Mouse (Mus musculus) retina, adult 2 months (tissue): ENCODE measurements around the gene Taar7d.
"Not testable (repeated sequence)": the region's sequence is repeated elsewhere in the genome, so short reads cannot be mapped to it uniquely, and the experiment has no call there.

Source experiments
- DNase-seq: peaks from one replicate; pipeline ENCODE4 v3.0.0-alpha.2; 2012; ENCODE audit warnings: low read depth, low spot score

Taar7d gene

DNA sequence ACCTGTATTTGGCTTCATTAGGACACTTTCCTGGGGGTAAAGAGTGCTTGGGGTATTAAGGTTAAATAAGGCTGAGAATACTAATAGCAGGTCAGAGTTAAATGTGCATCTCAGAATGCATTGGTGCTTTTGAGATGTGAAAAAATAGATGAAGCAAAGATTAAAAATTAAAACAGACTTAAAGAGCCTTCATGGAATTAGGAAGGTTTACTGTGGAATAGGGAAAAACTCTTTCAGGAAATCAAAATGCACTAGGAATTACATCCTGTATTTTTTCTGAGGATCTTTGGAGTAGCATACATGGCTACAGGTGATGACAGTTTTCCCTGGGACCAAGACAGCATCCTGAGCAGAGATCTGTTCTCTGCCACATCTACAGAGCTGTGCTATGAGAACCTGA is at the start of gene Taar7d:
Gene Taar7d, plus strand, starts transcription at position 301 of the 400 bp plus-strand sequence.
- no peak for DNase-seq

DNA sequence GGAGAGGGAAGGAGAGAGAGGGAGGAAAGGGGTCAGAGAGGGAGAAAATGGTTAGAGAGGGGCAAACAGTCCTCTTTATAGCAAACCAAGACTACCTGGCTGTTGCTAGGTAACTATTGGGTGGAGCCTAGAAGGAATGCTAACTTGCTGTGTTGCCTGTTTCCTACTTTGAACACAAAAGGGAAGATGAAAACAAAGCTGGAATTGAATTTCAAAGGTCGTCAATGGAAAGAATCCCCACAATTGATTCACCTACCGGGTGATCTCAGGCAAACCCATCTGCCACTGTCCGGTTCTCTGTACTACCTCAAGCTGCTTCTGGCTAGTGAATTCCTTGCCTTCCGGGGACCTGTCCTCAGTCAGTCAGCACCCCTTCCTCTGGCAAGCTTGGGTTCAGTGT is 49.1 kb upstream of the Taar7d start:
- no peak for DNase-seq

DNA sequence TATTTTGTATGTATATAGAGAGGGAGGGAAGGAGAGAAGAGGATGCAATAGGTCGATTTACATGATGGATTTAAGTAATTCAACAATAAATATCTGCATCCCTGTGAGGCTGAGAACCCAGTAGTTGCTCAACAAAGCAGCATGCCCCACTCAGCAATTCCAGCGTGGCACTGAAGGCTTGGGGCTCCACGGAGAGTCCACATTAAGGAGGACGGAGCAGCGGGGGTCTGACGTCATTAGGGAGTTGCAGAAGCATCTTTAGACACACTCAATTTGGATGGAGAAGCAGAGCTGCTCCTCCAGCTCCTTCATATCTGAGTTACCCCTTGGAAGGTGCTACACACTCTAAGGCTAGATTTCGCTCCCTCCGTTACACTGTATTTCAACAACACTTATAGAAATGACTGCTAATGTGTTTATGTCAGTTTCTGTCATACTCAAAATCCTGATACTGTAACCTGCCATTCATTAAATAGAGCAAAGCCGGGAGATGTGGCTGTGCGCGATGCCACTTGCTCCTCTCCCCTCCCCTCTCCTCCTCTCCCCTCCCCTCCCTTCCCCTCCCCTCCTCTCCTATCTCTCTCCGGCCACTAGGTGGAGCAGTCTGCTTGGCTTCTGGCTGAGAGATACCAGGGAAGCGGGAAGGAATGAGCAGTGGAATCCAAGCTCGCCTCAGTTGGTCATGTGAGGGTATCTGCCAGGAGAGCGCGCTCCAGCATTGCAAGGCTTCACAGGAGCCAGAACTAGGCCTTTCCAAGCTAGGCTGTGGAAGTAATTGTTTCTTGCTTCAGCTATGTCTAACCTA is 47.9 kb upstream of the Taar7d start:
- DNase-seq = peak; percentile 54

DNA sequence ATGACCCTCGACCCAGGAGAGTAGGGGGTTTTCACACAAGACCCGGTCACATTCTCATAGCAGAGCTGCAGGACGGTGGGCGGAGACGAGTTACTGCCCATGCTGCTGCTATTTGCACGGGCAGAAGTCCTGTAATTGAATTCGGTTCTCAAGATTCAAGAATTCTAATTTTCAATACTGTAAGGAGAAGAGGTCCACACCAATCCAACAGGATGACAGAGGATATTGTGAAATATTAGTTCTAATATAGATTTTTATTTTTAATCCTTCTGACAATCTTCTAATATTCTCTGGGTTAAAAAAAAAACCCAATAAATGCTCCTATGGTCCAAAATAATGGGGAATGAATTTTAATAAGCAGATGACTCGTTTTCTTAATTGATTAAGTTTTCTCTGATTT is 41.5 kb upstream of the Taar7d start, which contains the start of gene Taar6:
Gene Taar6, minus strand, starts transcription at position 101 of the 400 bp plus-strand sequence.
- DNase-seq = no peak

DNA sequence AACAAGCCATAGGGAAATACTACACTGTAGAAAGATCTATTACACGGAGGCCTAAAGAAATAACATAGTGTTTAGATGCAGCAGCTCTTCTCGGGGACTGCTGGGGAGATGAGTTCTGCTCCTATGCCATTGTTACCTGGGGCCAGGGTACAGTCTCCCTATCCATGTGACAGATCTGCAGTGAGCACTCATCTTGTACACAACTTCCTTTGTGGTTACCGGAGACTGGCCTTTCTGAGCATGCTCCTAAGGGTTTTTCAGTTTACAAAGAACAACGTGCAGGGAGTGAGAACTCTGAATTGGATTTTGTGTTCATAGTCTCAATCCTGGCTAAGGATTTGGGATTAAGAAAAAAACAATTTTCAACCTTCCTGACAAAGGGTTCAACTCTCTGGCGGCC is 40.6 kb upstream of the Taar7d start:
- DNase-seq = no peak

DNA sequence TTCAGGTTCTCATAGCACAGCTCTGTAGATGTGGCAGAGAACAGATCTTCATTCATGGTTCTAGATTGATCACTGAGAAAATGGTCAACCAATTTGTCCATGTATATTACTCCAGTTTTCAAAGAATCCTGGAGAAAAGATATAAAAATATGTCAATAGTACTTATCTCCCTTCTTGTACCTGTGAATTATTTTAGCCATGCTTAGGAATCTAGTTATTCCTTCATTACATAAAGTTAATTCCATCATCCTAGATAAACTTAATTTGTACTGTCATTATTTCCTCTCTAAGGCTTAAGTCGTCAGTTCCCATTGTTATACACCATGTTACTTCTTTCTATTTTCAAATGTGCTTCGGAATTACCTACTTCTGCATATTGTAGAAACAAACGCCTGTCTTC is 33.6 kb upstream of the Taar7d start, which contains the start of gene Taar7a:
Gene Taar7a, minus strand, starts transcription at position 101 of the 400 bp plus-strand sequence.
- DNase-seq = no peak

DNA sequence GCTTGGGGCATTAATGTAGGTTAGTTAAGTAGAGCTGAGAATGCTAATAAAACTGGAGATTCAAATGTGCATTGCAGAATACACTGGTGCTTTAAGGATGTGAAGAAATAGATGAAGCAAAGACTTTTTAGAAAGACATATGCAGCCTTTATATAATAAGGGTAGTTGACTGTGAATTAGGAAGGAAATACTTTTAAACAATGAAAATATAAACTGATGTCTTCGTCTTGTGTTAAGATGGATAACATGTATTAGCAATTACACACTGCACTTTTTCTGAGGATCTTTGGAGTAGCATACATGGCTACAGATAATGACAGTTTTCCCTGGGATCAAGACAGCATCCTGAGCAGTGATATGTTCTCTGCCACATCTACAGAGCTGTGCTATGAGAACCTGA is 27.4 kb upstream of the Taar7d start, which contains the start of gene Taar7b:
Gene Taar7b, plus strand, starts transcription at position 301 of the 400 bp plus-strand sequence.
- DNase-seq = no peak

DNA sequence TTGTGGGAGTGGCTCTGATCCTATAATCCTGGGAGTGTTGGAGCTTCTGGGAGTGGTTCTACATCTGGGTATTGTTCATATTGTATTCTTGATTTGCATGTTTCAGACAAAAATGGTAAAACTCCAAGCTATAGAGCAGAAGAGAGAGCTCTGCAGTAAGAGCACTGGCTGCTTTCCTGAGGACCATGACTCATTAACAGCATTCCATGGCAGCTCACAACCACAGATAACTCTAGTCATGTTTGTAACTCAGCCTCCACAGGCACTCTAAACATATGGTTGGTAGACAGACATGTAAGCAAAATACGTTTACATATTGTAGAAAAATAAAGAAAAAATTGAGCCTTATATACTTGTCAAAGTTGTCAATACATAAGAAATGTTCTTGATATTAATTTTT is 20.6 kb upstream of the Taar7d start:
- DNase-seq = no peak

DNA sequence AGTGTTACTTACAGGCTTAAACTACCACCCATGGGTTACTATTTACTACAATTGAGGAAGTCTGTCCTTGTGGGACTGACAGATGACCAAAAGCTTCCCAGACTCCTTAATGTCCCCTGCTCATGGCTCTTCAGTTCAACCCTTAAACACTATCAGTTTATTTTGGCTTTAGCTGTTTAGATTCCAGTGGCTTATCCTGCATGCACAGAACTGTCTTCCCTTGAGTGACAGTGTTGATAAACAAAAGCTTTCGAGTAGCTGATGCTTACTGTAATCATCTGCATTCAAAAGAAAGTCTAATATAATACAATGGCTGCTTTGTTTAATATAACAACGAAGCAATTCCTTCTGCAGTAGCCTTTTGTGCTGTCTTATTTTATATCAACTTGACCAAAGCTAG is 20.0 kb upstream of the Taar7d start:
- DNase-seq = no peak

DNA sequence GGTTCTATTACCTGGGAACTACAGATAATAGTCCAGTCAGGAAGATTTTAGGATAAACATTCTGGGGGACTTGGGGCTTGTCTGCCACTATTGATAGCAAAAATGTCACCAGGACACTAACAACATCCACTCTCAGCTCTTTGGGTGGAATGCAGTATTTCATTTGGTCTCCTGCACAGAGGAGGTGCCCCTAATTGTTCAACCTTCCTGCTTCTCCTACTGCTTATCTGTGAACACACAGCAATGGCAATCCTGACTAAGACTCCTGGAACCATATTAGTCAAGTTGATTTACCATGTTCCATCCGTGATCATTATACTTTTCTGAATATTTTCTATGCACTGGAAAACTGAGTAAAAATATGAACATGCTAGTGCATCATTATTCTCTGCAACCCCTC is 18.9 kb upstream of the Taar7d start:
- no peak for DNase-seq

DNA sequence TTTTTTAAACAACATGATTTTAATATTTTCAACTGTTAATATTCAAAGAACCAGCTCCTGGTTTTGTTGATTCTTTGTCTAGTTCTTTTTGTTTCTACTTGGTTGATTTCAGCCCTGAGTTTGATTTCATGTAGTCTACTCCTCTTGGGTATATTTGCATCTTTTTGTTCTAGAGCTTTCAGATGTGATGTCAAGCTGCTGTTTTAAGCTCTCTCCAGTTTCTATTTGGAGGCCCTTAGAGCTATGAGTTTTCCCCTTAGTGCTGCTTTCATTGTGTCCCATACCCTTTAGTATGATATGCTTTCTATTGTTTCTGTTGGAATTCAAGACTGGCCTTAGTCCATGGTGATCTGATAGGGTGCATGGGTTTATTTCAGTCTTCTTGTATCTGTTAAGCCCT is 4.3 kb downstream of the Taar7d start:
- DNase-seq = no peak

DNA sequence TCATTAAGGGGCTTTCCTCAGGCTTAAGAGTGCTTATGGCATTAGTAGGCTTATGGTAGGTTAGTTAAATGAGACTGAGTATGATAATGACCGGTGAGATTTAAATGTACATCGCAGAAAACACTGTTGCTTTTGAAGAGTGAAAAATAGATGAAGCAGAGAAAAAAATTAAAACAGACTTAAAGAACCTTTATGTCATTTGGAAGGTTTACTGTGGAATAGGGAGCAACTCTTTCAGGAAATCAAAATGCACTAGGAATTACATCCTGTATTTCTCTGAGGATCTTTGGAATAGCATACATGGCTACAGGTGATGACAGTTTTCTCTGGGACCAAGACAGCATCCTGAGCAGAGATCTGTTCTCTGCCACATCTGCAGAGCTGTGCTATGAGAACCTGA is 10.3 kb downstream of the Taar7d start, which contains the start of gene Taar7e:
Gene Taar7e, plus strand, starts transcription at position 301 of the 400 bp plus-strand sequence.
- no peak for DNase-seq

DNA sequence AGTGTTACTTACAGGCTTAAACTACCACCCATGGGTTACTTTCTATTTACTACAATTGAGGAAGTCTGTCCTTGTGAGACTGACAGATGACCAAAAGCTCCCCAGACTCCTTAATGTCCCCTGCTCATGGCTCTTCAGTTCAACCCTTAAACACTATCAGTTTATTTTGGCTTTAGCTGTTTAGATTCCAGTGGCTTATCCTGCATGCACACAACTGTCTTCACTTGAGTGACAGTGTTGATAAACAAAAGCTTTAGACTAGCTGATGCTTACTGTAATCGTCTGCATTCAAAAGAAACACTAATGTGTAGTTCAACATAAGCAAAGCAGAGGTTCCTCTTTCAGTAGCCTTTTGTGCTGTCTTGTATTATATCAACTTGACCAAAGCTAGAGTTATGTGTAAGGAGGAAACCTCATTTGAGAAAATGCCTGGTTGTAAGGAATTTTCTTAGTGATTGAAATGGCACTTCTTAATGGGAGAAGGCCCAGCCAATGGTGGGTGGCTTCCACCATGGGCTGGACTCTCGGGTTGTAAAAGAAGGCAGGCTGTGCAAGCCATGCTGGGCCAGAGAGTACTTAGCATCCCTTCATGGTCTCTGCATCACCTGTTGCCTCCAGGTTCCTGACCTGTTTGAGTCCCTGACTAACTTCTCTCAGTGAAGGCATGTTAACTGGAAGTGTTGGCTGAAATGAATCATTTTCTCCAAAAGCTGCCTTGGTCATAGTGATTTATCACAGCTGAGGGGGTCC is 13.3 kb downstream of the Taar7d start:
- DNase-seq = no peak

DNA sequence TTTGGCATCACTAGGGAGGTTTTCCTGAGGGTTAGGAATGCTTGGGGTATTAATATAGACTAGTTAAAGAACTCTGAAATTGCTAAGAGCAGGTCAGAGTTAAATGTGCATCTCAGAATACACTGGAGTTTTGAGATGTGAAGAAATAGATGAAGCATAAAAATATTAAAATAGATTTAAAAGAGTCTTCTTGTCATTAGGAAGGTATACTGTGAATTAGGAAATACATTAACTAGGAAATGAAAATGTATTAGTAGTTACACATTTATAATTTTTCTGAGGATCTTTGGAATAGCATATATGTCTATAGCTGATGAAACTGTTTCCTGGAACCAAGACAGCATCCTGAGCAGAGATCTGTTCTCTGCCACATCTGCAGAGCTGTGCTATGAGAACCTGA is 22.2 kb downstream of the Taar7d start, which contains the start of gene Taar7f:
Gene Taar7f, plus strand, starts transcription at position 301 of the 400 bp plus-strand sequence.
- DNase-seq = no peak

DNA sequence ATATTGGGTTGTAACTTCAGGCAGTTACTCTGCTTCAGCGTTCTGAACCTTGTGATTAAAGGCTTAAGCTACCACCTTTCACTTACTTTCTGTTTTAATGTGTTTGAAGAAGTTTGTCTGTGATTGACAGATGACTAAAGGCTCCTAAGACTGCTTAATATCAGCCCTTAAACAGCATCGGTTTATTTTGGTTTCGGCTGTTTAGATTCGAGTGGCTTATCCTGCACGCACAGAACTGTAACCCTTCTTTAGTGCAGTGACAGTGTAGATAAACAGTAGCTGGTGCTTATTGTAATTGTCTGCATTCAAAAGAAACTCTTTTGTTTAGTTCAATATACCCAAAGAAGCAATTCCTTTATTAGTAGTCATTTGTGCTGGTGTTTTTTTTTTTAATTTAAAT is 25.0 kb downstream of the Taar7d start:
- DNase-seq = no peak

DNA sequence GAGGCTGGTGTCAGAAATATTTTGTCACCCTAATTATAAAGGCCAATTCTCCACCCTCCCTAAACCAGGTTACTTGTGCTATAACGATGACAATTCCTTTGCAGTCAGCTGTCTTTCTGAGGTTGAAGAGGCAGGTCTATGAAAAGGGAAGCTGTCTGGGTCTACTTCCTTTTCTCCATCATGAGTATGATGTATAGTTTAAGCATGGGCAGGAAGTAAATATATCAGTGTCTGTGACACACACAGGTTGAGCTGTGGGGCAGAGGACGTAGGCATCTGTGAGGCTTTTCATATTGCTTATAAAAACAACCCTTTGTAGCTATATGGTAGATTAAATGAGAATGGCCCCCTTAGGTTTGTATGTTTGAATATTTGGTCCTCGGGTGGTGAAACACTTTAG is 32.0 kb downstream of the Taar7d start:
- DNase-seq = no peak

DNA sequence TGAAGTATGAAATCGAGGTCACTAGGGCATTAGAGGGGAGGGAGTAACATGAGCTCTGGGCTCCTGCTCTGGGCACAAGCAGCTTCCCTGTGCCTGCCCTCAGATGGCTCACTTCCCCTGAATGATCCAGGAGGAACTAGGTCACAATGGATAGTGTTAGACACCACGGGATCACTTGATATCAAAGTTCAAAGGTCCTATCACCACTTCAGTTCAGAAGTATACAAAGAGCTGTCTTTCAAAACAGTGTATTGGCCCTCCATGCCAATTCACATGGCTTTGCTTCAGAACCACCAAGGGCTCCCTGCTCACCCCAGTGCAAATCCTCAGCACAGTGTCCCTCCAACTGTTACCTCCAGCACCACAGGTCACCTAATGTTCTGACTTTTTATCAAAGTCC is 47.7 kb downstream of the Taar7d start:
- not testable (repeated sequence) for DNase-seq

DNA sequence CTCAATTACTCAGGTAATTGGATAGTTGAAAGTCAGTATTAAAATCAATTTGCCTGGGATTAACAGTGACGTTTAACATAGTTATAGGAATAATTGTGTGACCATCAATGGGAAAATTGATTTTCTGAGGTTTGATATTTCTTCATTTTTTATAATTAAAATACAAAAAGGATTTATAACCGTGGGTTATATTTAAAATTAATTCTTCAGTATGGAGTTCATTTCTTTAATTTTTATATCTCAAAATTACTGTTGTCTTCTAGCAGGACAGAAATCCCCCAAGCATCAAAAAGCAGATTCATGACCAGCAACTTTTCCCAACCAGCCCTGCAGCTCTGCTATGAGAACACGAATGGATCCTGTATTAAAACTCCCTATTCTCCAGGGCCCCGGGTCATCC is 49.2 kb downstream of the Taar7d start, which contains the start of gene Taar8a:
Gene Taar8a, plus strand, starts transcription at position 301 of the 400 bp plus-strand sequence.
- DNase-seq = not testable (repeated sequence)
